Mouse (Mus musculus) kidney, adult 18-20 months (tissue): ENCODE data around the gene Slc25a27.

Source experiments
- DNase-seq: peaks from one replicate; pipeline ENCODE4 v3.0.0; 2021

Gene Slc25a27

GRCm38 (mm10) chr17:43666576-43667289 lies at the start of gene Slc25a27:
Slc25a27 (minus strand) TSS chr17:43667214.
- peak; percentile 92 for DNase-seq

GRCm38 (mm10) chr17:43716601-43717000 lies 49.6 kb upstream of the Slc25a27 start:
- no peak for DNase-seq

GRCm38 (mm10) chr17:43714191-43714590 lies 47.2 kb upstream of the Slc25a27 start:
- DNase-seq: no peak

GRCm38 (mm10) chr17:43711557-43712352 lies 44.7 kb upstream of the Slc25a27 start:
- no peak for DNase-seq

- no peak for DNase-seq
Measured at GRCm38 (mm10) chr17:43707254-43707653, 40.2 kb upstream of the Slc25a27 start.

- DNase-seq: no peak
Measured at GRCm38 (mm10) chr17:43706749-43707148, 39.7 kb upstream of the Slc25a27 start.

GRCm38 (mm10) chr17:43704216-43704930 lies 37.4 kb upstream of the Slc25a27 start:
- no peak for DNase-seq

GRCm38 (mm10) chr17:43701060-43701459 lies 34.0 kb upstream of the Slc25a27 start:
- DNase-seq: peak; percentile 75

- peak; percentile 83 for DNase-seq
Measured at GRCm38 (mm10) chr17:43698997-43699649, 32.1 kb upstream of the Slc25a27 start.

GRCm38 (mm10) chr17:43689591-43689990 lies 22.6 kb upstream of the Slc25a27 start:
- DNase-seq: no peak

- no peak for DNase-seq
Measured at GRCm38 (mm10) chr17:43684638-43685037, 17.6 kb upstream of the Slc25a27 start.

- DNase-seq: no peak
Measured at GRCm38 (mm10) chr17:43684086-43684485, 17.1 kb upstream of the Slc25a27 start.

GRCm38 (mm10) chr17:43677317-43677716 lies 10.3 kb upstream of the Slc25a27 start:
- DNase-seq: no peak

GRCm38 (mm10) chr17:43676241-43676640 lies 9.2 kb upstream of the Slc25a27 start:
- DNase-seq: no peak

- DNase-seq: peak; percentile 11
Measured at GRCm38 (mm10) chr17:43675228-43675627, 8.2 kb upstream of the Slc25a27 start.

- DNase-seq: no peak
Measured at GRCm38 (mm10) chr17:43671907-43672306, 4.9 kb upstream of the Slc25a27 start.

- no peak for DNase-seq
Measured at GRCm38 (mm10) chr17:43669145-43669695, 2.2 kb upstream of the Slc25a27 start.

GRCm38 (mm10) chr17:43667290-43667843 lies 353 bp upstream of the Slc25a27 start, which contains the start of gene Cyp39a1:
Cyp39a1 (plus strand) TSS chr17:43667425.
- no peak for DNase-seq

GRCm38 (mm10) chr17:43651314-43652046 lies 15.5 kb downstream of the Slc25a27 start:
- no peak for DNase-seq

- DNase-seq: no peak
Measured at GRCm38 (mm10) chr17:43649641-43650436, 17.2 kb downstream of the Slc25a27 start.

GRCm38 (mm10) chr17:43646925-43647324 lies 20.1 kb downstream of the Slc25a27 start:
- no peak for DNase-seq
